Mouse (Mus musculus) T-cell, adult 2 months (primary cell): Measurements from ENCODE around the gene Sgca.

Experiments
- DNase-seq: peaks from one replicate; pipeline ENCODE4 v3.0.0; 2022; ENCODE audit warnings: low spot score

Gene Sgca

GRCm38 (mm10) chr11:95001584-95002347 lies 25.6 kb upstream of the Sgca start:
- no peak for DNase-seq

DNA sequence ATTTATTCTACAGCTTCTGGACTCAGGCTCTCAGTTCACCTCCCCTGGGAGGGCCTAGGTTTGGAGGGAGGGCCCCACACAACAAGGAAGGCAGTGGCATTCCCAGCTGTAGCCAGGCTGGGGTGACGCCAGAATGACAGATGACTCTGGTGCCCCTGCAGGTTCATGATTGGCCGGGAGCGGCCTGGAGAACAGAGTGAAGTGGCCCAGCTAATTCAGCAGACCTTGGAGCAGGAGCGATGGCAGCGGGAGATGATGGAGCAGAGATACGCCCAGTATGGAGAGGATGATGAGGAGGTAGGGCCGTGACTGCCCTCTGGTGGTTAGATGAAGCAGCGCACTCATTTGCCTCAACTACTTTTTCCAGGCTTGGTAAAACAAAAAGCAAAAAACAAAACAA lies 24.9 kb upstream of the Sgca start:
- peak; percentile 50 for DNase-seq

- DNase-seq: peak; percentile 57
Measured at GRCm38 (mm10) chr11:95000548-95000947, 24.4 kb upstream of the Sgca start.

GRCm38 (mm10) chr11:95000128-95000527 lies 24.0 kb upstream of the Sgca start:
- no peak for DNase-seq

GRCm38 (mm10) chr11:94998041-94998531 lies 22.0 kb upstream of the Sgca start:
- DNase-seq: peak; percentile 76

- no peak for DNase-seq
Measured at GRCm38 (mm10) chr11:94997596-94997995, 21.5 kb upstream of the Sgca start.

DNA sequence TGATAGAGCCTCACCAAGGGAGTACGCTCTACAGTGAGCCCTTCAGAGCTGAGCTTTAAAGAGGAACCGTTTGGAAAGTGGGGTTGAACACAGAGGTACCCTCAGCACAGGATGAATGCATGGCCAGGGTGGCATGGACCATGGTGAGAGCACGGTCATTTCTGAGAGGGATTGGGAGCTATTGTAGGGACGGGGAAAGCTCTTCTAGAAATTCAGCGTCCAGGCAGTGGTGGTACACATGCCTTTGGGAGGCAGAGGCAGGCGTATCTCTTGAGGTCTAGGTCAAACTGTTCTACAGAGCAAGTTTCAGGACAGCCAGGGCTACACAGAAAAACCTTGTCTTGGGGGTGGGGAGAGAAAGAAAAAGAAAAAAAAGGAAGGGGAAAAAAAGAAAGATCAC lies 20.9 kb upstream of the Sgca start:
- no peak for DNase-seq

DNA sequence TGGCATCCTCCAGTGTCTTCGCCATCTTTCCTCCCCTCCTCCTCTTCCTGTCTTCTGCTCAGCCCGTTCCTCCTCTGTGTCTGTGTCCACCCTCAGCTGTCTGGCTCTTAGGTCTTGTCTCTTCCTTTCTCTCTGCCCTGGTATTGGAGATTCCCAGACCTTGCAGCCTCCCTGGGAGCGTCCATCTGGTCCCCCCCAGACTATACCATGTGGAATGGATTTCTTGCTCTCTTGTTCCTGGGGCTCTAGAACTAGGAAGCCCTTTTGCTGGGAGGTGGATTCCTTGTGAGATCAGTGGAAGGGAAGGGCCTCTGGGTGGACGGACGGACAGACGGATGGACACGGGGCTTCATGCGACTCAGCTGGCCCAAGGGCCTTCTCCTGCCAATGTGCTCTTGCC lies 20.0 kb upstream of the Sgca start:
- DNase-seq: no peak

GRCm38 (mm10) chr11:94994947-94995772 lies 19.0 kb upstream of the Sgca start:
- no peak for DNase-seq

- no peak for DNase-seq
Measured at GRCm38 (mm10) chr11:94994208-94994814, 18.2 kb upstream of the Sgca start.

GRCm38 (mm10) chr11:94992754-94993606 lies 16.9 kb upstream of the Sgca start:
- DNase-seq: peak; percentile 21

GRCm38 (mm10) chr11:94992480-94992753 lies 16.3 kb upstream of the Sgca start:
- no peak for DNase-seq

DNA sequence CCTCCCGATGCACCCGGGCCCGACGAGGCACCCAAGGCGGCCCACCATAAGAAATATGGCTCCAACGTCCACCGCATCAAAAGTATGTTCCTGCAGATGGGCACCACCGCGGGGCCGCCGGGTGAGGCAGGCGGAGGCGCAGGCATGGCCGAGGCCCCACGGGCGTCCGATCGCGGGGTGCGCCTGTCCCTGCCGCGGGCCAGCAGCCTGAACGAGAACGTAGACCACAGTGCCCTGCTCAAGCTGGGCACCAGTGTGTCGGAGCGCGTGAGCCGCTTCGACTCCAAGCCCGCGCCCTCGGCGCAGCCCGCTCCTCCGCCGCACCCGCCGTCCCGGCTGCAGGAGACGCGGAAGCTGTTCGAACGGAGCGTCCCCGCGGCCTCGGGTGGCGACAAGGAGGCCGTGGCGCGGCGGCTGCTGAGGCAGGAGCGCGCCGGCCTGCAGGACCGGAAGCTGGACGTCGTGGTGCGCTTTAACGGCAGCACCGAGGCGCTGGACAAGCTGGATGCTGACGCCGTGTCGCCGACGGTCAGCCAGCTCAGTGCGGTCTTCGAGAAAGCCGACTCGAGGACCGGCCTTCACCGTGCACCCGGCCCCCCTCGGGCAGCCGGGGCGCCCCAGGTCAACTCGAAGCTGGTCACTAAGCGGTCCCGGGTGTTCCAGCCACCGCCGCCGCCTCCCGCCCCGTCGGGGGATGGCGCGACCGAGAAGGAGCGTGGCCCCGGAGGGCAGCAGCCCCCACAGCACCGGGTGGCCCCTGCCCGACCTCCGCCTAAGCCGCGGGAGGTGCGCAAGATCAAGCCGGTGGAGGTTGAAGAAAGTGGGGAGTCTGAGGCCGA lies 15.7 kb upstream of the Sgca start:
- DNase-seq: peak; percentile 41

DNA sequence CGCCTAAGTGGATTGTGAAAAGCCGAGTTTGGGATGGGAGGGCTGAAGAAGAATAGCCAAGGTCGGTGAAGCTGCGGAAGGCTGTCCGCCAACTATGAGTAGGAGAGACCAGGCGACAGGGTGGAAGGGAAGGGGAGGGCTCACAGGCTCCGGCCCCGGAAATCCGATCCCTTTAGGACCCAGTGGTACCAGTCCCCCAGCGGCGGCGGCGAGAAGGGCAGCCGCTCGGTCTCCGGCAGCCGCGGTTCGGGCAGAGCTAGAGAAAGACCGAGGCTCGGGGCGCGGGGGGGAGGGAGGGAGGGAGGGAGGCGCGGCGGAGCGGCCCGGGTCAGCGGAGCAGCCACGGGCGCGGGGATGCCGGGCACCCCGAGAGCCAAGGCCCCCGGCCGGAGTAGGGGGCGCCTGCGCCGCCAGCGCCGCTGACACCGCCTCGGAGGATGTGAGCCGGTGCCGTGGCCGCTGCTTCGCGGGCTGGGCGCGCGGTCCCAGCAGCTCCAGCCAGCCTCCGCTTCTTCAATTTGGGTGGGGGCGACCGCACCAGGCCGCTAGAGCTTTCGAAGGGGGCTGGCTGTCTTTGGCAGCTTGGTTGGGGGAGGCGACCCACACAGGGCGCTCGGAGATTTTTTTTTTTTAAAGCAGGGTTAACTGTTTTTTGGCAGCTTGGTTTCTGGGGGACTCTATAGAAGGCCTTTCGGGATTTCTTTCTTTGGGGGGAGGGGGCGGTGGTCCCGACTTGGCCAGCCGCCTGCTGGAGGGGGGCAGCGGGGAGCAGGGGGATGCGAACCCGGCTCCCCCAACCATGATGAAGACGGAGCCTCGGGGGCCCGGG lies 14.8 kb upstream of the Sgca start, which contains the start of gene Ppp1r9b:
Gene Ppp1r9b, plus strand, starts transcription at position 287 of the 829 bp plus-strand sequence.
- peak; percentile 87 for DNase-seq

GRCm38 (mm10) chr11:94990102-94990748 lies 14.1 kb upstream of the Sgca start:
- DNase-seq: no peak

DNA sequence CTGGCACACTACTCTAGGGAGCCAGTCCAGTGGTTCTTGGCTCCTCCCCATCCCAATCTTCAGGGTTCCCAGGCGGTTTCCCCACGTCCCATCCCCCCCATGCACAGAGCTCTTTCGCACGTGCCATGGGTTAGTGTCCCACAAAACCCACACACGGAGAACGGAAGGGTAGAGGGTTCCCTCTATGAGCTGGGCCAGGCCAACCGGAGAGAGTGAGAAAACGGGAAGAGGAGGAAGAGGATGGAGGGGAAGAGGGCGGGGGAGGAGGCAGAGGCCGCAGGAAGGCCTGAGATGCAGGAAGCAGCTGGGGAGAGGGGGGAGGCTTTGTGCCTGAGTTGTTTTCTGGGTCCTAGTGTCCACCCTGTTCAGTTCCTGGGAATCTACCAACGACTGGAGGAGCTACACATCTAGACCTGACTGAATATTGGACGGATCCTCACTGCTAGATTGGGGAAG lies 13.5 kb upstream of the Sgca start:
- DNase-seq: peak; percentile 69

DNA sequence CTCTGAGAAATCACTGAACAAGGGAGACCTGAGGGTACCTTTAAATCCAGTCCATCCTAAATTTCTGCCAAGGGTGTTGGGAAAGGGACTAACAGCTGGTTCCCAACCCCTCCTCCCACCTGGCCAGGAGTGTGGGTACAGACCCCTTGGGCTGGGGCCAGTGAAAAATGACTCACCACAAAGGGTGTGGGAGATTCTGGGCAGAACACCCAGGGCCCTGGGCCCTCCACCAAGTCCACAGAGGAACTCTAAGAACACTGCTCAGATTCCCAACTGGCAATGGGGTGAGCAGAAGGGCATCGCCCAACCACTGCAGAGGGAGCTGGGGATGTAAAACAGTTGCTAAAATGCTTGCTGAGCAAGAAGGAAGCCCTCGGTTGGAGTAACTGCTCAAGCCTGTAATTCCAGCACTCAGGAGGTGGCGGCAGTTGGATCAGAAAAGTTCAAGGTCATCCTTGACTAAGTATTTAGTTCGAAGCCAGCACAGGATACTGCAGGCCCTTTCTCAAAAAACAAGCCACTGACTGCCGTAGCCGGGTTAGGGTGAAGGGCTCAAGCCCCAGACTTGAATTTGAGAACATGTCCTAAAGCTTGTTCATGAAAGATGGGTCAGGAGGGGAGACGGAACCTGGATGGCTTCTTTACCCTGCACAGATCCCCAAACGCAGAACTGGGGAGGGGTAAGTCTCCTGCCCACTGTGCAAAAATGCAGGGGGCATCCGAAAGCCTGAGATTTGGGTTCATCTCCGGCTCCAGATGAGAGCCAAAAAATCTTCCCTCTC lies 12.8 kb upstream of the Sgca start:
- DNase-seq: no peak

DNA sequence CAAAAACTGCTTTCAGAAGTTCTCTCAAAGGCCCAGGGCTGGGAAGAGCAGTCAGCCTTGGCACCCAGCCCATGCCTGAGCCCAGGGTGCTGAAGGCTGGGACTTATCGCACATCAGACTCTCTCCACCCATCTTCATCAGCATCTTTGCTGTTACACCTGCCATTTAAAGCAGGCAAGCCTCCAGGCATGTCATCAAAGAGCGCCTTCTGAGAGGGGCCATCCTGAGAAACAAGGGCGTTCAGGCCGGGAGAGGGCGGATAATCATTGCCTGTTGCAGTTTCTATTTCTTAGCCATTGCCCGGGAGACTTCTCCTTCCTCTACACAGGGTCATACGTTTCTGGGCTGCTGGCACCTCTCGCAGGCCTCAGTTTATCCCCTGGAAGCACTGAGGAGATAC lies 11.7 kb upstream of the Sgca start:
- no peak for DNase-seq

DNA sequence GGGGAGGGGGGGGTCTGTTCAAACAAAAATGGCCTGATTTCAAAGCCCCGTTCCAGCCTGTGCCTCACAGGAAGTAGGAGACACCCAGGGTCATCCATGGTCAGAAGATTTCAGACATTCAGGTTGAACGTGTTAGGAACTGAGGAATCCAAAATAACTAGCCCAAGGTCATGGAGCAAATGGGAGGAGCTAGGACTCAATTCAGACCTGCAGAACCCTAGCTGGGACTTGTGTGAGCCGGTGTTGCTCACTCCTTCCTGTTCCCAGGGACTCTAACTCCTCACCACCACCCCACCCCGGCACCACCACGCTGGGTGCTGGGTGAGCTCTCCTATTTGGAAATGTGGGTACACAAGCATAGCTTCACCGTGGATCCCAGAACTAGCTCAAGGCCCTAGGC lies 11.2 kb upstream of the Sgca start:
- no peak for DNase-seq
